Mouse (Mus musculus) naive thymus-derived CD4-positive, alpha-beta T cell, adult 2 months (primary cell): ENCODE data around the gene Prss57.
"Not testable (repeated sequence)": the region's sequence is repeated elsewhere in the genome, so short reads cannot be mapped to it uniquely, and the experiment has no call there.

Source experiments
- DNase-seq: peaks from one replicate; pipeline ENCODE4 v3.0.0-alpha.2; 2011; ENCODE audit warnings: low read depth

Prss57 gene

GRCm38 (mm10) chr10:79780664-79781015, 10.1 kb downstream of the Prss57 start:
- DNase-seq, result no peak

GRCm38 (mm10) chr10:79779784-79780663, 10.7 kb downstream of the Prss57 start:
- peak; percentile 96 for DNase-seq

- no peak for DNase-seq
These were observed 11.6 kb downstream of the Prss57 start for GRCm38 (mm10) chr10:79779193-79779592.

GRCm38 (mm10) chr10:79778006-79778405, 12.8 kb downstream of the Prss57 start:
- no peak for DNase-seq

GRCm38 (mm10) chr10:79777103-79777531, 13.6 kb downstream of the Prss57 start, which contains the start of gene Fstl3:
Gene Fstl3, plus strand, starts transcription at chr10:79777272.
- DNase-seq, result no peak

- DNase-seq, result no peak
These were observed 16.1 kb downstream of the Prss57 start for GRCm38 (mm10) chr10:79774486-79775279.

- no peak for DNase-seq
These were observed 17.6 kb downstream of the Prss57 start for GRCm38 (mm10) chr10:79773208-79773607.

GRCm38 (mm10) chr10:79772320-79772719, 18.4 kb downstream of the Prss57 start:
- DNase-seq, result no peak

- DNase-seq, result no peak
These were observed 21.4 kb downstream of the Prss57 start for GRCm38 (mm10) chr10:79769329-79769728.

GRCm38 (mm10) chr10:79768400-79768799, 22.4 kb downstream of the Prss57 start:
- DNase-seq, result peak; percentile 72

- DNase-seq, result no peak
These were observed 23.2 kb downstream of the Prss57 start for GRCm38 (mm10) chr10:79767372-79768244.

- DNase-seq, result peak; percentile 99
These were observed 24.0 kb downstream of the Prss57 start, which contains the start of gene Rnf126 for GRCm38 (mm10) chr10:79766508-79767325. Gene Rnf126, minus strand, starts transcription at chr10:79766952.

- no peak for DNase-seq
These were observed 24.7 kb downstream of the Prss57 start for GRCm38 (mm10) chr10:79766001-79766507.

- no peak for DNase-seq
These were observed 25.5 kb downstream of the Prss57 start for GRCm38 (mm10) chr10:79765228-79765745.

- DNase-seq, result no peak
These were observed 26.5 kb downstream of the Prss57 start for GRCm38 (mm10) chr10:79764234-79764633.

- no peak for DNase-seq
These were observed 27.9 kb downstream of the Prss57 start for GRCm38 (mm10) chr10:79762875-79763274.

GRCm38 (mm10) chr10:79760603-79761143, 30.1 kb downstream of the Prss57 start:
- DNase-seq, result no peak

GRCm38 (mm10) chr10:79759675-79760074, 31.1 kb downstream of the Prss57 start:
- DNase-seq, result not testable (repeated sequence)

GRCm38 (mm10) chr10:79756660-79757059, 34.1 kb downstream of the Prss57 start:
- no peak for DNase-seq

GRCm38 (mm10) chr10:79755854-79756253, 34.9 kb downstream of the Prss57 start:
- no peak for DNase-seq
